Mouse (Mus musculus) ES-Bruce4 (cell line): ENCODE measurements around the gene G3bp2.

ENCODE experiments used
- CTCF ChIP-seq: IDR thresholded peaks from one replicate; pipeline ENCODE4 v1.8.1; 2011; ENCODE audit warnings: low read depth, low read length
- EP300 ChIP-seq: IDR thresholded peaks from 2 replicates; pipeline ENCODE4 v1.6.1; 2011; ENCODE audit warnings: low read depth, low read length; ENCODE audit not compliant: insufficient read depth
- POLR2A ChIP-seq: IDR thresholded peaks from one replicate; pipeline ENCODE4 v1.8.1; 2011; ENCODE audit warnings: low read length; ENCODE audit not compliant: insufficient read depth

DNA sequence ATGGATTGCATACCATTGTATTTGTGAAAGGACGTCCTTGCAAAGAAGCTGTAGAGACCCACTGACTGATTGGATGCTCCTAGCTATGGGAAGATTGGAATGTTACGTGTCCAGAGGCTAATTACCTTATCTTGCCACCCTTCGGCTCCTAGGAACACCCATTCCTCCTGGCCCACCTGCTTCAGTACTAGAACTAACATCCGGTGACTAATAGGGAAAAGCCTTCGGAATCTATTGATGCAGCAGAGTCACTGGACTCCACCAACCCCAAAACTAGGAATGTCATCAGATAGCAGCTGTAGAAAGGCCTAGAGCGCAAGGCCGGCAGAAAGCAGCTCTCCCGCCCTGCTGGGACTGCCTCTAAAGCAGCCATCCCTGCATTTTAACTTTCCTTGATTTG, 18.1 kb upstream of the G3bp2 start:
- no peak for TF ChIP-seq POLR2A
- no peak for TF ChIP-seq CTCF
- TF ChIP-seq EP300, result 0 out of 2 replicates have a peak, but pooled peaks have one; percentile 32
